Mouse (Mus musculus): ENCODE measurements around the gene Cd52. TPM values are rescaled to one million over a fixed set of nuclear protein-coding genes. Genes with fewer than 3 reads are reported as not detected.

Cd52 gene
- total RNA-seq, 2 experiments from 2014 or later, result 2.6 to 3.3 TPM

DNA sequence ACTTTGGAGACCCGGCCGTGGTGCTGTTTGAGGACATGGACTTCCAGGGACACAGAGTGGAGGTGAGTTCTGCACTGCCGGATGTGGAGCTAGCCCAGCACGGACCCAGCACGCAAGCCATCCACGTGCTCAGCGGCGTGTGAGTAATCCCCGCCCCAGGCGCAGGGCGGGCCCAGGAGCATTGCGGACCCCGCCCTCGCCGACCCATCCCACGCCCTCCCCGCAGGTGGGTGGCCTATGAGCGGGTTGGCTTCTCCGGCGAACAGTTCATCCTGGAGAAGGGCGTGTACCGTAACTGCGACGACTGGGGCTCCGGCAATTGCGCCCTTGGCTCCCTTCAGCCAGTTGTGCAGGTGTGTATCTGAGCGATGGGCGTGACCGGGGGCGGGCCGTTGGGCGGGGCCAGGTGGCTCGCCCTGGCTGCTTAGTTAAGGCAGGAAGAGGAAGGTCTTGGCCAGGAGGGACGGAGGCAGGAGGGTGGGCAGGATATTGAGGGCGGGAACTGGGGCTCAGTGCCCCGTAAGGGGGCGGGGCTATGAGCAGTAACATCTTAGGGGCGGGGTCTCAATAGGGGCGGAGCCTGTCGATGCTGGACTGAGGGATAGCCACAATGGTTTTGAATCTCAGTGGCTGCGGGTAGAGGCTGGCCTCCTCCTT lies 13.0 kb downstream of the Cd52 start:
- intact Hi-C loops (cut with DNase I), result no loop called here
- no peak for TF ChIP-seq CTCF (IDR thresholded peaks at IDR 0.05)
- Histone ChIP-seq H3K27ac (no peak overlapping the region), H3K4me3 (peak overlapping the region; percentile 50)
- peak; percentile 68 to 73 for DNase-seq (ENCODE audit: extremely low spot score in 1 of 2, low spot score in 2 of 2)

DNA sequence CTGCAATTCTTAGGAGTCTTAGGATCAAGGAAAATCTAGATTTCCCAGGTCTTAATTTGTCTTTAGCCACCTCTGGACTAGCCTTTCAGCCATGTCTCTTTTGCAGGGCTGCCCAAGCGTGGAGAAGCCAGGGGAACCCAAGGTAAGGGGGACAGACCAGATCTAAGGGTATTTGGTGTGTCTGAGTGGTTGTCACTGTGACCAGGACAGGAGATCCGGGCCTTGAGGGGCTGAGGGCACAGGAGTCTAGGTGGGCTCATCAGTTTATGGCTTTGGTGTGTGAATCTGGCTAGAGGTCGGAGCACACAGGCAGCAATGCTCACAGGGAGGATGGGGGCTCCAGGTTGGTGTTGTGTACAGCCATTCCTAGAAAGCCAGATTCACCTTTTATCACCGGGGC lies 14.2 kb downstream of the Cd52 start:
- Histone ChIP-seq H3K4me3 (no peak overlapping the region), H3K27ac (no peak overlapping the region)
- TF ChIP-seq CTCF (IDR thresholded peaks at IDR 0.05), result no peak
- no peak for DNase-seq (ENCODE audit: extremely low spot score in 1 of 2, low spot score in 2 of 2)
- intact Hi-C loops (cut with DNase I), result no loop called here

DNA sequence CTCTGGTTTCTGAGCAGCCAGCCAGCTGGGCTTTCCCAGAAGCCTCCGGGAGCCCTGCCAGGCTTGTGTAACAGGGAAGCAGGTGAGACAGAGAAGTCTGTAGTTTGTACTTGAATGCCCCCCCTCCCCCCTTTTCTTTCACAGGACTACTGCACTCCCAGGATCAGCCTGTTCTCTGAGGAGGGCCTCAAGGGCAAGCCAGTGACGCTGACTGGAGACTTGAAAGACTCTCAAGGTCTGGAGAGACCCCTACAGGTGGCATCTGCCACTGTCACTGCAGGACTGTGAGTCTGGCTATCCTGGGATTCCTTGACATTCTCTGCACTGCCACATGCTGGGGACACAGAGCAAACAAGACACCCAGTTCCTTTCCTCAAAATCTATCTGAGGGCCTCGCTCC lies 16.2 kb downstream of the Cd52 start:
- H3K4me3 ChIP-seq, result no peak overlapping the region
- TF ChIP-seq CTCF (IDR thresholded peaks at IDR 0.05), result peak; percentile 54
- intact Hi-C loops (cut with DNase I), result loop anchor here (2.0 kb wide), 1 partner anchor 42 kb away; no protein-coding TSS in a partner anchor
- no peak overlapping the region for H3K27ac ChIP-seq
- DNase-seq (ENCODE audit: extremely low spot score in 1 of 2, low spot score in 2 of 2), result peak; percentile 25 to 37

DNA sequence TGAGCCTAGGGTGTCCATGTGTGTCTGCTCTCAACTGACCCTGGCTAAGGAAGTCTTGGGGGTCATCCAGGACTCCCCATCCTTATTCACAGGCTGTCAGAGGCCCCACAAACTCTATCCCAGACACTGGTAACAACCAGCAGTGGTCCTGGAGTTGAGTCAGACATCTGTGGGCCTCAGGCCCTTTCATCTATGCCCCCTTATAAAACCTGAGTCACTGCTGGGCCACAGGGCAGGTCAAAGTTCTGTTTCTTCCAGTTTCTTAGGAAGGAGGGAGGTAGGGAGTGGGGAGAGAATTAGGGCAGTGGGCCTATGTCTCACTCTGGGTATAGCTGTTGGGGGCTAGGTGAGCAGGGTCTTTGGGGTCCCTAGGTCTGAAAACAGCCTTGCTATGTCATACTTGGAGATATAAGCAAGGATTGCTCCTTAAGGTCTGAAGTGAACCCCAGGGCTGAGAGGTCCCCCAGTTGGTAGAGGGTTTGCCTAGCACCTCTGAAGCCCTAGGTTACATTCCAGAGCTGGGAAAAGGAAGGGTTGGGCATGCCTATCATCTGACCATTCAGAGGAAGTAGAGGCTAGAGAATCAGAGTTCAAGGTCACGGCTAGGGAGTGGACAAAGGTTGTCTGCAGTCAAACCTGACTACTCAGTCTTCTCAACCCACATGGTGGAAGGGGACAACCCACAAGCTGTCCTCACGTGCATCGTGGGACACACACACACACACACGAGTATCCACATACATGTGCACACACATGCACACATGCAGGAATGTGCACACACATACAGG lies 25.9 kb downstream of the Cd52 start:
- Histone ChIP-seq H3K4me3 (no peak overlapping the region), H3K27ac (no peak overlapping the region)
- no peak for TF ChIP-seq CTCF (IDR thresholded peaks at IDR 0.05)
- intact Hi-C loops (cut with DNase I), result no loop called here
- no peak for DNase-seq (ENCODE audit: extremely low spot score in 1 of 2, low spot score in 2 of 2)

DNA sequence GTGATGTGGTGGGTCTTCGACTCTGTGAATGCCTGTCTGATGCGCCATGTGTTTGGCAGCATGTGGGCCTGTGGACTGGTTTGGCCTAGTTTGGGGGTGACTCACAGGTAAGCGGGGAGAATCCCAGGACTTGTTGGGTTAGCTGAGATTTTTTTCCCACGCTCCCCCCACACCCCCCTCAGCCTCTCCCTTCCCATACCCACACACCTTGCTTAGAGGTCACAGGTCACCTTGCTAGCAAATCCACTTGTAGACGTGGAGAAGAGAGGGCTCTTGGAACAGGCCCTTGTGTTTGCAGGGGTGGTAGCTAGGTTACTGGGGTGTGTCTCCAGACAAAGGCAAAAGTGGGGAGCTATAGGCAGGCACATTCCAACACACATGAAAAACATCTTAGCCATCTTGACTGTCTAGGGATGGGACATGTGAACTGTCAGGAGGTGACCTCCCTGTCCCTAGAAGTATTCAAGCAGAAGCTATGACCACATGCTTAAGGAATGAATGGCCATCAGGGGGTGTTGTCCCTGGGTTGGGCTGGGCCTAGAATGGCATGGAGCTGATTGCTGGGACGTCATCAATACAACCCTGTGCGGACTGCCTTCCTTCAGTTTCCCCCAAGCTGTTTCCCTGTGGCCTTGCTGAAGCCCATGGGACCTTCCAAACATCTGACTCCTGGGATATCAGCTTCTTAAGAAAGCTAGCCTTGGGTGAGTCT lies 26.9 kb downstream of the Cd52 start:
- H3K27ac ChIP-seq, result no peak overlapping the region
- no peak for TF ChIP-seq CTCF (IDR thresholded peaks at IDR 0.05)
- intact Hi-C loops (cut with DNase I), result no loop called here
- H3K4me3 ChIP-seq, result no peak overlapping the region
- DNase-seq (ENCODE audit: extremely low spot score in 1 of 2, low spot score in 2 of 2), result no peak

DNA sequence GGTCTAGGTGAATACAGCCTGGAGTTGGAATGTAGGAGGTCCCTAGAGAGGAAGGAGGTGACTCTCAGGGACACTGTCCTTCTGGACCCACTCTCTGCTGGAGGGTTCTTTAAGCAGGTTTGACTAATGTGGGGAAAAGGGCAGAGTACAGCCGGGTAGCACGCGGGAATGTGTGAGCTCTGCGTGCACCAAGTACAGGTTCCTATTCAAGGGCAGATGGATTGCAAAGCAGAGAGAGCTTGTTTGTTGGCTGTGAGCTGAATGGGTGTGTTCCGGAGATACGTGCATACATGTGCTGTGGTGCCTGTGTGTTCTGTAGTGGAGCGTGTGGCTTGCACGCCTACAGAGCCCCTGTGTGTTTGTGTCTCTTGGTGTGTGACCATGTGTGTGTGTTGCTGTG lies 27.5 kb downstream of the Cd52 start:
- DNase-seq (ENCODE audit: extremely low spot score in 1 of 2, low spot score in 2 of 2), result no peak
- H3K4me3 ChIP-seq, result no peak overlapping the region
- TF ChIP-seq CTCF (IDR thresholded peaks at IDR 0.05), result no peak
- no peak overlapping the region for H3K27ac ChIP-seq
- intact Hi-C loops (cut with DNase I), result no loop called here

DNA sequence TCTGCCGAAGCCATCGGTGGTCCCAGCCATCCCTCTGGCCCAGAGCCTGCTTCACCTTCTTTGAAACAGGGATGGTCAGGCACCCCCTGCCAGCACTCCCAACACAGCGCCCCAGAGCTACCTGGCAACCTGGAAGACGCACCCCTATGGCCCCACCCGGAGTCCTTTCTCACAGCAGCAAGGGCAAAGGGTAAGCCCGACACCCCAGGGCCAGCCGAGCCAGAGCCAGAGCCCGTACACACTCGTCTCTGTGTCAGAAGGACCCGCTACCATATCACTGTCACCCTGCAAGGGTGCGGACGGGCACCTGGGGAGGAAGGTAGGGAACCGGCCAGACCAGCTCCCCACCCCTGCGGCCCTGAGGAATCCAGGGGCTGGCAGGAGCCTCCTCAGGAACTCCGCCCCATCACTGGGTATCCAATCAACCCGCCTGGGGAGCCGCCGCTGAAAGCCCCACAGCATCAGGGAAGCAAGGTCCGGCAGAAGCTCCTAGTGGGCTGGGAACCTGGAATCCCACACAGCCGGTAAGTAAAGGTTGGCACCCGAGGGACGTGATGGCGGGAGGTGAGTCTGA lies 29.4 kb downstream of the Cd52 start:
- Histone ChIP-seq H3K27ac (no peak overlapping the region), H3K4me3 (no peak overlapping the region)
- intact Hi-C loops (cut with DNase I), result no loop called here
- no peak for TF ChIP-seq CTCF (IDR thresholded peaks at IDR 0.05)
- DNase-seq (ENCODE audit: extremely low spot score in 1 of 2, low spot score in 2 of 2), result no peak

DNA sequence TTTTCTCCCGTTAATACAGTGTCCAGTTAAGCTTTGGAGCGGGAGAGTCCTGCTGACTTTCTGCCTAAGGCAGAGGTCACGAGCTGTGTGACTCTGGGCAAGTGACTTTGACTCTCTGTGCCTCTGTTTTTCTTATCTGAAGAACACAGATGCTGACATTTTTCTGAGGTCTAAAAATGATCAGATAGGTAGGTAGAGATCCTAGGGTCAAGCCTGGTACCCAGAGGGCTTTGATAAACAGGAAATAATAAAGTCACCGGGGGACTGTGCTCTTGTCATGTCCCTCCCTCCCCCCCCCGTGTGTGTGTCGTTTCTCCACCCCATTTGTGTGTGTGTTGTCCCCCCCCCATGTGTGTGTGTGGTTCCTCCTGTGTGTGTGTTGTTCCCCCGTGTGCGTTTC lies 32.3 kb downstream of the Cd52 start:
- TF ChIP-seq CTCF (IDR thresholded peaks at IDR 0.05), result no peak
- Histone ChIP-seq H3K4me3 (no peak overlapping the region), H3K27ac (no peak overlapping the region)
- intact Hi-C loops (cut with DNase I), result no loop called here
- DNase-seq (ENCODE audit: extremely low spot score in 1 of 2, low spot score in 2 of 2), result no peak

DNA sequence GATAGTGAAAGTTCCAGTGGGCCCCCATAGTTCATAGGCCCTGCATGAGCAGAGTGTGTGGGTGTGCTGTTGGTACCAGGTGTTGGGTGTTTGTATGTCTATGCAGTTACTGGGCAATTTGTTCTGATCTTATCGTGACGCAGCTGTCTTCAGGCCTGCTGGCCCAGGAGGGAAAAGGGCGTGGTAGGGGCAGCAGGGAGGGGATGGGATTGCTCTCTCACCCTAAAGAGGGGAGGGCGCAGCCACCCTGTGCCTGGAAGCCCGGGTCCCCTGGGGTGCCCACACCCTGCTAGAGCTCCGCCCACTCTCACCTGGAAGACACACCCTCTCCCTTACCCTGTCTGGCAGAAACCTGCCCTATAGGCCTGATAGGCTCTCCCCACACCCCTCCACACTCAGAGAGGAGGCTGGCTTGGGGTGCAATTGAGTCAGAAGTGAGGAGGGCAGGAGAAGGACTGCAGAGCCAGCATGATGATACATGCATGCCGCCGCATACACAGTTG lies 32.9 kb downstream of the Cd52 start:
- H3K4me3 ChIP-seq, result no peak overlapping the region
- DNase-seq (ENCODE audit: extremely low spot score in 1 of 2, low spot score in 2 of 2), result no peak
- TF ChIP-seq CTCF (IDR thresholded peaks at IDR 0.05), result no peak
- H3K27ac ChIP-seq, result no peak overlapping the region
- intact Hi-C loops (cut with DNase I), result no loop called here

DNA sequence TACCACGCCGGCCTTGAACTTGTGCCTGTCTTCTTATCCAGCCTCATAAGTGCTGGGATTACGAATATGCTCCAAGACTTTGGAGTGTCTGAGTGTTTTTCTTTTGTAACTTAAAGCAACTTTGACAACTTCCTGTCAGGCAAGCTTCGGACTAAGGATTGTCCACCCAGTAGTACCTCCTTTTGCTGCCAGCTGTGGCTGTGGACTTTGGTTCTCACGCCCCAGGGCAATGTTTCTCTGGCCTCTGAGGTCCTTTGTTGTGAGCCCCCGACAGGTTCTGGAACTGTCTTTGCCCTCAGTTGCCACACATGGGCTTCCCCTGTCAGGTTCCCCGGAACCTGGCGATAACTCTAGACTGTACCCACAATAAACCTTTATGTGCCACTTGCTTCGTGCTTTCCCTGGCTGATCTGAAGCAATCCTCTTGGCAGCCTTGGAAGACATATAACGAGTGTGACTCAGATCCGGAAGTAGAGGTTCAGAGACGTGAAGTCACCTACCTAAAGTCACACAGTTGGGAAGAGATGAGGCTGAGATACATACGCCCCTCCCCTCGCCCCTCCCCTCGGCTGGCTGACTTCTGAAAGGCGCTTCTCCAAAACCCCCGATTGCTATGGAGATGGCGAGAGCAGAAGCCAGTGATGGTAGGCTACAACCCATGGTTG lies 33.6 kb downstream of the Cd52 start:
- no peak overlapping the region for H3K27ac ChIP-seq
- H3K4me3 ChIP-seq, result no peak overlapping the region
- DNase-seq (ENCODE audit: extremely low spot score in 1 of 2, low spot score in 2 of 2), result no peak
- TF ChIP-seq CTCF (IDR thresholded peaks at IDR 0.05), result no peak
- intact Hi-C loops (cut with DNase I), result no loop called here

DNA sequence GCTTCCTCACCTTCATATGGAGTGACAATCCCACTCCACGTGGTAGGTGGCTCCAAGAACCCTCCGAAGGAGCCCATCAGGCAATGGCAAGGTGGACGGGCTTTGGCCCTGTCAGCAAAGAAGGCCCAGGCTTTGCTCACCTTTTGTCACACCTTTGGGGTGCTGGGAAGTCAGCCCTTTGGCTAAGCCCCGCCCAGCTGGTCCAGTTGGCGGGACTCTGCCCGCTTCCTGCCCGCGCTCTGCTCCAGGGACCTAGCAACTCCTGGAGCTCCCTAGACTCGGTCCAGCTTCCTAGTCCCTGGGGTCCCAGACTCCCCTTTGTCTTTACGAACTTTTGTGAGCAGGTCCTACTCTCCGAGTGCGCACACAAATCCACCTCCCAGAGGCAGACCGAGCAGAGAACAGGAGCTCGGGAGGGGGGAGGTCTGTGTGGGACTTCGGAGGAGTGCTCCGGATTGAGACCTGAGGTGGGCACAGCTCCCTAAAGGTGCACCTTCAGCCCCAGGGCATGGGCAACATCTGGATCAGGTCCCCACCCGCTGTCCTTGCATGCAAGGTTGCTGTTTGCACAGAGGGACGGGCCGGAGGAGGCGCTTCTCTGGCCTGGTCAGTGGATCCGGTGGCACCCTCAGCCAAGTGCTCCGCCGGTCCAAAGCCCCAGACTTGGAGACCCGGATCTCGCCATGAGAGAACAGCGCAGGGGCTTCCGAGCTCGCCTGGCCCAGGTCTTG lies 34.6 kb downstream of the Cd52 start, which contains the start of gene Crybg2:
Gene Crybg2, plus strand, starts transcription at position 681 of the 731 bp plus-strand sequence.
- no peak within 1 kb of the TSS for H3K27ac ChIP-seq
- H3K4me3 ChIP-seq, result no peak within 1 kb of the TSS
- intact Hi-C loops (cut with DNase I), result no loop called here
- DNase-seq (ENCODE audit: extremely low spot score in 1 of 2, low spot score in 2 of 2), result no peak
- TF ChIP-seq CTCF (IDR thresholded peaks at IDR 0.05), result no peak
